Mouse (Mus musculus) heart, embryonic 10.5 days (tissue): ENCODE results near the gene Mgll. TPM values are rescaled to one million over a fixed set of nuclear protein-coding genes. Genes with fewer than 3 reads are reported as not detected.

ENCODE experiments used
- DNase-seq: peaks from one replicate; pipeline ENCODE4 v3.0.0-alpha.2; 2017; ENCODE audit warnings: low spot score
- H3K27ac ChIP-seq: fragments of 300-500 bp; sonication (generic); 2 replicates; pipeline ENCODE4 v1.5.1; 2016; ENCODE audit warnings: mild to moderate bottlenecking
- H3K27me3 ChIP-seq: fragments of 300-500 bp; sonication (generic); 2 replicates; pipeline ENCODE4 v1.6.1; 2016; ENCODE audit warnings: mild to moderate bottlenecking; ENCODE audit not compliant: poor library complexity, insufficient read depth, severe bottlenecking
- H3K36me3 ChIP-seq: fragments of 300-500 bp; sonication (generic); 2 replicates; pipeline ENCODE4 v1.6.1; 2016; ENCODE audit warnings: mild to moderate bottlenecking, moderate library complexity
- H3K4me1 ChIP-seq: fragments of 300-500 bp; sonication (generic); 2 replicates; pipeline ENCODE4 v1.6.1; 2016; ENCODE audit warnings: mild to moderate bottlenecking
- H3K4me3 ChIP-seq: fragments of 300-500 bp; sonication (generic); 2 replicates; pipeline ENCODE4 v1.5.1; 2016; ENCODE audit warnings: mild to moderate bottlenecking, moderate library complexity
- H3K9me3 ChIP-seq: fragments of 300-500 bp; sonication (generic); 2 replicates; pipeline ENCODE4 v1.6.1; 2016; ENCODE audit warnings: mild to moderate bottlenecking, moderate library complexity
- WGBS: fragments of 180-500 bp; shearing (Covaris S2); methylation state at CpG from one replicate; pipeline ENCODE4 v1.1.7; 2016; 5-methylcytosine and 5-hydroxymethylcytosine counted together
- polyA plus RNA-seq: library from polyadenylated mRNA; unstranded; fragments of >200 nt; fragmentation: Nextera tagmentation; extraction: Ambion mirVana; gene quantifications from 2 replicates; pipeline ENCODE4 v1.2.1, GENCODE M21; 2016

The Mgll gene
- polyA plus RNA-seq, 1 experiment from 2014 or later: 5.4 TPM

- 0 out of 2 replicates have a peak, but pooled peaks cover 2% of the 10 kb centered on the region for H3K27me3 ChIP-seq
- WGBS: 79% methylated on average over 5 of the region's 5 CpGs
- H3K27ac ChIP-seq: no peak overlapping the region
- H3K9me3 ChIP-seq: no peaks in the 10 kb centered on the region
- DNase-seq: no peak
- H3K4me1 ChIP-seq: peaks cover 15% of the 10 kb centered on the region
- H3K4me3 ChIP-seq: no peak overlapping the region
- H3K36me3 ChIP-seq: peaks cover 46% of the 10 kb centered on the region
Measured at GRCm38 (mm10) chr6:88835047-88835446, 110.8 kb downstream of the Mgll start.

GRCm38 (mm10) chr6:88836178-88836819 lies 112.1 kb downstream of the Mgll start:
- no peaks in the 10 kb centered on the region for H3K9me3 ChIP-seq
- H3K27ac ChIP-seq: 0 out of 2 replicates have a peak overlapping the region, but pooled peaks have one; percentile 5
- H3K4me1 ChIP-seq: peaks cover 26% of the 10 kb centered on the region
- no peak overlapping the region for H3K4me3 ChIP-seq
- H3K36me3 ChIP-seq: peaks cover 46% of the 10 kb centered on the region
- no peak for DNase-seq
- no peaks in the 10 kb centered on the region for H3K27me3 ChIP-seq
- 89% methylated on average over 28 of the region's 28 CpGs for WGBS

- Histone ChIP-seq H3K27me3 (no peaks in the 10 kb centered on the region), H3K27ac (no peak overlapping the region), H3K4me1 (peaks cover 25% of the 10 kb centered on the region), H3K36me3 (peaks cover 46% of the 10 kb centered on the region), H3K9me3 (no peaks in the 10 kb centered on the region), H3K4me3 (no peak overlapping the region)
- no peak for DNase-seq
- WGBS: 86% methylated on average over 12 of the region's 12 CpGs
Measured at GRCm38 (mm10) chr6:88837999-88838398, 113.8 kb downstream of the Mgll start.

- no peaks in the 10 kb centered on the region for H3K9me3 ChIP-seq
- no peak overlapping the region for H3K4me3 ChIP-seq
- H3K27me3 ChIP-seq: no peaks in the 10 kb centered on the region
- WGBS: 88% methylated on average over 10 of the region's 10 CpGs
- DNase-seq: no peak
- H3K36me3 ChIP-seq: peaks cover 46% of the 10 kb centered on the region
- H3K4me1 ChIP-seq: peaks cover 27% of the 10 kb centered on the region
- no peak overlapping the region for H3K27ac ChIP-seq
Measured at GRCm38 (mm10) chr6:88838613-88839012, 114.4 kb downstream of the Mgll start.

- no peaks in the 10 kb centered on the region for H3K9me3 ChIP-seq
- 79% methylated on average over 26 of the region's 26 CpGs for WGBS
- H3K4me3 ChIP-seq: no peak overlapping the region
- no peak overlapping the region for H3K27ac ChIP-seq
- no peaks in the 10 kb centered on the region for H3K27me3 ChIP-seq
- H3K4me1 ChIP-seq: peaks cover 29% of the 10 kb centered on the region
- no peak for DNase-seq
- peaks cover 46% of the 10 kb centered on the region for H3K36me3 ChIP-seq
Measured at GRCm38 (mm10) chr6:88839135-88839970, 115.1 kb downstream of the Mgll start.

- 78% methylated on average over 3 of the region's 3 CpGs for WGBS
- Histone ChIP-seq H3K9me3 (no peaks in the 10 kb centered on the region), H3K27me3 (no peaks in the 10 kb centered on the region), H3K36me3 (peaks cover 42% of the 10 kb centered on the region), H3K4me3 (no peak overlapping the region; the same call in 1 of the 2 replicates), H3K4me1 (peaks cover 30% of the 10 kb centered on the region), H3K27ac (no peak overlapping the region)
- no peak for DNase-seq
Measured at GRCm38 (mm10) chr6:88840211-88840610, 116.0 kb downstream of the Mgll start.

- WGBS: 52% methylated on average over 9 of the region's 9 CpGs
Measured at GRCm38 (mm10) chr6:88840791-88841513, 116.7 kb downstream of the Mgll start.

GRCm38 (mm10) chr6:88841514-88841780 lies 117.2 kb downstream of the Mgll start:
- no peaks in the 10 kb centered on the region for H3K27me3 ChIP-seq
- WGBS: under 1% methylated on average over 22 of the region's 22 CpGs

More at GRCm38 (mm10) chr6:88840791-88841513, 116.7 kb downstream of the Mgll start:
- Histone ChIP-seq H3K27me3 (no peaks in the 10 kb centered on the region), H3K36me3 (peaks cover 36% of the 10 kb centered on the region), H3K4me1 (peaks cover 30% of the 10 kb centered on the region), H3K4me3 (peak overlapping the region; percentile 78), H3K9me3 (no peaks in the 10 kb centered on the region), H3K27ac (peak overlapping the region; percentile 93)
- DNase-seq: no peak

GRCm38 (mm10) chr6:88841781-88842689 lies 117.8 kb downstream of the Mgll start, which contains the start of gene Abtb1:
TSS of gene Abtb1 (minus strand) at chr6:88841984.
- H3K4me3 ChIP-seq: peak within 1 kb of the TSS; percentile 78
- DNase-seq: peak; percentile 100
- WGBS: under 1% methylated on average over 72 of the region's 72 CpGs
- H3K27ac ChIP-seq: peak within 1 kb of the TSS; percentile 93
- H3K27me3 ChIP-seq: no peaks in the 10 kb centered on the region
- H3K36me3 ChIP-seq: peaks cover 25% of the 10 kb centered on the region
- H3K4me1 ChIP-seq: peaks cover 30% of the 10 kb centered on the region
- H3K9me3 ChIP-seq: no peaks in the 10 kb centered on the region

More at GRCm38 (mm10) chr6:88841514-88841780, 117.2 kb downstream of the Mgll start:
- H3K36me3 ChIP-seq: peaks cover 31% of the 10 kb centered on the region
- peak overlapping the region; percentile 78 for H3K4me3 ChIP-seq
- H3K27ac ChIP-seq: peak overlapping the region; percentile 93
- DNase-seq: no peak
- peaks cover 30% of the 10 kb centered on the region for H3K4me1 ChIP-seq
- H3K9me3 ChIP-seq: no peaks in the 10 kb centered on the region

- peak overlapping the region; percentile 93 for H3K27ac ChIP-seq
- H3K4me3 ChIP-seq: peak overlapping the region; percentile 78
- no peak for DNase-seq
- under 1% methylated on average over 32 of the region's 32 CpGs for WGBS
- no peaks in the 10 kb centered on the region for H3K9me3 ChIP-seq
- no peaks in the 10 kb centered on the region for H3K27me3 ChIP-seq
- H3K4me1 ChIP-seq: peaks cover 30% of the 10 kb centered on the region
- H3K36me3 ChIP-seq: peaks cover 19% of the 10 kb centered on the region
Measured at GRCm38 (mm10) chr6:88842731-88843151, 118.5 kb downstream of the Mgll start.

- WGBS: 77% methylated on average over 7 of the region's 7 CpGs
- peak overlapping the region; percentile 93; the same call in 1 of the 2 replicates for H3K27ac ChIP-seq
Measured at GRCm38 (mm10) chr6:88843241-88843640, 119.0 kb downstream of the Mgll start.

More at GRCm38 (mm10) chr6:88843241-88843640, 119.0 kb downstream of the Mgll start:
- peaks cover 30% of the 10 kb centered on the region for H3K4me1 ChIP-seq
- H3K36me3 ChIP-seq: peaks cover 14% of the 10 kb centered on the region
- no peaks in the 10 kb centered on the region for H3K27me3 ChIP-seq
- DNase-seq: no peak
- H3K9me3 ChIP-seq: no peaks in the 10 kb centered on the region
- H3K4me3 ChIP-seq: peak overlapping the region; percentile 78
